Mouse (Mus musculus) heart, embryonic 11.5 days (tissue): Measurements from ENCODE around the gene Psap. TPM values are rescaled to one million over a fixed set of nuclear protein-coding genes. Genes with fewer than 3 reads are reported as not detected.

Experiments used
- ATAC-seq: fragments of 200-750 bp; cut with Nextera tagmentation; replicated peaks from 2 replicates; pipeline ENCODE4 v1.8.0; 2017; ENCODE audit warnings: moderate library complexity; ENCODE audit not compliant: insufficient number of reproducible peaks, low FRiP score, low TSS enrichment
- H3K27ac ChIP-seq: fragments of 300-500 bp; sonication (generic); 2 replicates; pipeline ENCODE4 v1.5.1; 2014; ENCODE audit warnings: mild to moderate bottlenecking, low read depth, low read length
- H3K27me3 ChIP-seq: fragments of 300-500 bp; sonication (generic); 2 replicates; pipeline ENCODE4 v1.6.1; 2014; ENCODE audit warnings: mild to moderate bottlenecking, low read length, mixed read lengths; ENCODE audit not compliant: control insufficient read depth, insufficient read depth
- H3K36me3 ChIP-seq: fragments of 300-500 bp; sonication (generic); 2 replicates; pipeline ENCODE4 v1.6.1; 2014; ENCODE audit warnings: mild to moderate bottlenecking, low read length, moderate library complexity, mixed read lengths; ENCODE audit not compliant: control insufficient read depth, insufficient read depth
- H3K4me1 ChIP-seq: fragments of 300-500 bp; sonication (generic); 2 replicates; pipeline ENCODE4 v1.6.1; 2014; ENCODE audit warnings: low read length; ENCODE audit not compliant: control insufficient read depth, insufficient read depth
- H3K4me2 ChIP-seq: fragments of 300-500 bp; sonication (generic); 2 replicates; pipeline ENCODE4 v1.6.1; 2014; ENCODE audit warnings: mild to moderate bottlenecking, moderate library complexity
- H3K4me3 ChIP-seq: fragments of 300-500 bp; sonication (generic); 2 replicates; pipeline ENCODE4 v1.5.1; 2014; ENCODE audit warnings: low read depth, low read length
- H3K9ac ChIP-seq: fragments of 300-500 bp; sonication (generic); 2 replicates; pipeline ENCODE4 v1.6.1; 2014; ENCODE audit warnings: mild to moderate bottlenecking, low read depth, low read length, moderate library complexity
- H3K9me3 ChIP-seq: fragments of 300-500 bp; sonication (generic); replicated peaks from 2 replicates; pipeline ENCODE4 v1.6.1; 2016; ENCODE audit warnings: low read length; ENCODE audit not compliant: control insufficient read depth
- WGBS: fragments of 180-500 bp; shearing (Covaris S2); extraction: QIAGEN DNeasy Blood & Tissue Kit; methylation state at CpG from one replicate; pipeline ENCODE4 v1.1.7; 2014; ENCODE audit not compliant: insufficient replicate concordance; 5-methylcytosine and 5-hydroxymethylcytosine counted together
- polyA plus RNA-seq: library from polyadenylated mRNA; unstranded; fragments of >200 nt; fragmentation: Nextera tagmentation; extraction: Ambion mirVana; gene quantifications from 2 replicates; pipeline ENCODE4 v1.2.1, GENCODE M21; 2014

The Psap gene
- polyA plus RNA-seq, 1 experiment from 2014 or later = 68.5 TPM

- Histone ChIP-seq H3K4me3 (no peak overlapping the region), H3K9me3 (no peaks in the 10 kb centered on the region), H3K27ac (no peak overlapping the region), H3K27me3 (no peaks in the 10 kb centered on the region), H3K36me3 (no peaks in the 10 kb centered on the region), H3K4me2 (no peak overlapping the region), H3K9ac (no peak overlapping the region), H3K4me1 (peaks cover 57% of the 10 kb centered on the region)
- ATAC-seq = no peak
- 84% methylated on average over 4 of the region's 4 CpGs for WGBS
Observed at GRCm38 (mm10) chr10:60287161-60287560, 9.7 kb downstream of the Psap start.

- Histone ChIP-seq H3K4me2 (no peak overlapping the region), H3K27ac (no peak overlapping the region), H3K4me1 (peaks cover 58% of the 10 kb centered on the region), H3K36me3 (no peaks in the 10 kb centered on the region), H3K9ac (no peak overlapping the region), H3K27me3 (no peaks in the 10 kb centered on the region), H3K9me3 (no peaks in the 10 kb centered on the region), H3K4me3 (no peak overlapping the region)
- ATAC-seq = no peak
- WGBS = 73% methylated on average over 2 of the region's 2 CpGs
Observed at GRCm38 (mm10) chr10:60287726-60288125, 10.3 kb downstream of the Psap start.

GRCm38 (mm10) chr10:60289216-60289615 is 11.8 kb downstream of the Psap start:
- Histone ChIP-seq H3K4me1 (peaks cover 55% of the 10 kb centered on the region), H3K9ac (no peak overlapping the region), H3K9me3 (no peaks in the 10 kb centered on the region), H3K4me2 (no peak overlapping the region), H3K27me3 (no peaks in the 10 kb centered on the region), H3K27ac (peak overlapping the region; percentile 12; the same call in 1 of the 2 replicates), H3K4me3 (no peak overlapping the region), H3K36me3 (peaks cover 4% of the 10 kb centered on the region)
- no peak for ATAC-seq
- 74% methylated on average over 8 of the region's 8 CpGs for WGBS

GRCm38 (mm10) chr10:60290026-60290738 is 12.8 kb downstream of the Psap start:
- H3K9ac ChIP-seq = no peak overlapping the region
- ATAC-seq = no peak

GRCm38 (mm10) chr10:60290739-60291110 is 13.3 kb downstream of the Psap start:
- H3K4me2 ChIP-seq = no peak overlapping the region; the same call in 1 of the 2 replicates
- 77% methylated on average over 8 of the region's 8 CpGs for WGBS
- ATAC-seq = no peak
- H3K9ac ChIP-seq = no peak overlapping the region
- H3K4me1 ChIP-seq = peaks cover 40% of the 10 kb centered on the region
- H3K9me3 ChIP-seq = no peaks in the 10 kb centered on the region
- no peak overlapping the region for H3K4me3 ChIP-seq
- no peak overlapping the region; the same call in 1 of the 2 replicates for H3K27ac ChIP-seq
- H3K36me3 ChIP-seq = peaks cover 10% of the 10 kb centered on the region
- no peaks in the 10 kb centered on the region for H3K27me3 ChIP-seq

More at GRCm38 (mm10) chr10:60290026-60290738, 12.8 kb downstream of the Psap start:
- no peaks in the 10 kb centered on the region for H3K27me3 ChIP-seq
- peak overlapping the region; percentile 30; the same call in 1 of the 2 replicates for H3K27ac ChIP-seq
- H3K4me1 ChIP-seq = peaks cover 45% of the 10 kb centered on the region
- H3K4me3 ChIP-seq = no peak overlapping the region
- WGBS = 37% methylated on average over 7 of the region's 7 CpGs
- no peaks in the 10 kb centered on the region for H3K9me3 ChIP-seq
- peak overlapping the region; percentile 1; the same call in 1 of the 2 replicates for H3K4me2 ChIP-seq
- H3K36me3 ChIP-seq = peaks cover 10% of the 10 kb centered on the region

GRCm38 (mm10) chr10:60292209-60292608 is 14.8 kb downstream of the Psap start:
- no peaks in the 10 kb centered on the region for H3K9me3 ChIP-seq
- WGBS = 77% methylated on average over 8 of the region's 8 CpGs
- H3K9ac ChIP-seq = no peak overlapping the region
- H3K27ac ChIP-seq = no peak overlapping the region
- H3K4me1 ChIP-seq = peaks cover 33% of the 10 kb centered on the region
- no peak overlapping the region for H3K4me3 ChIP-seq
- ATAC-seq = no peak
- H3K4me2 ChIP-seq = no peak overlapping the region
- no peaks in the 10 kb centered on the region for H3K27me3 ChIP-seq
- H3K36me3 ChIP-seq = peaks cover 10% of the 10 kb centered on the region

GRCm38 (mm10) chr10:60294621-60295020 is 17.2 kb downstream of the Psap start:
- H3K27ac ChIP-seq = no peak overlapping the region

GRCm38 (mm10) chr10:60295356-60295755 is 17.9 kb downstream of the Psap start:
- H3K9me3 ChIP-seq = no peaks in the 10 kb centered on the region
- H3K27ac ChIP-seq = no peak overlapping the region
- ATAC-seq = no peak
- 77% methylated on average over 3 of the region's 3 CpGs for WGBS
- H3K27me3 ChIP-seq = no peaks in the 10 kb centered on the region
- H3K4me1 ChIP-seq = peaks cover 16% of the 10 kb centered on the region
- H3K4me2 ChIP-seq = no peak overlapping the region
- H3K9ac ChIP-seq = no peak overlapping the region
- peaks cover 21% of the 10 kb centered on the region for H3K36me3 ChIP-seq
- no peak overlapping the region for H3K4me3 ChIP-seq

More at GRCm38 (mm10) chr10:60294621-60295020, 17.2 kb downstream of the Psap start:
- Histone ChIP-seq H3K4me3 (no peak overlapping the region), H3K4me2 (no peak overlapping the region), H3K9me3 (no peaks in the 10 kb centered on the region), H3K9ac (no peak overlapping the region), H3K4me1 (peaks cover 23% of the 10 kb centered on the region), H3K36me3 (peaks cover 16% of the 10 kb centered on the region), H3K27me3 (no peaks in the 10 kb centered on the region)
- ATAC-seq = no peak
- 77% methylated on average over 7 of the region's 7 CpGs for WGBS

- H3K27me3 ChIP-seq = no peaks in the 10 kb centered on the region
- H3K9me3 ChIP-seq = no peaks in the 10 kb centered on the region
- H3K9ac ChIP-seq = no peak overlapping the region
- peaks cover 25% of the 10 kb centered on the region for H3K36me3 ChIP-seq
- no peak overlapping the region for H3K27ac ChIP-seq
- peaks cover 9% of the 10 kb centered on the region for H3K4me1 ChIP-seq
- no peak overlapping the region for H3K4me2 ChIP-seq
- no peak for ATAC-seq
- WGBS = 87% methylated on average over 9 of the region's 9 CpGs
- no peak overlapping the region for H3K4me3 ChIP-seq
Observed at GRCm38 (mm10) chr10:60296027-60296426, 18.6 kb downstream of the Psap start.
